Mouse (Mus musculus) olfactory bulb, adult 2 months (tissue): Measurements from ENCODE around the gene Colq.
"Not testable (repeated sequence)": the region's sequence is repeated elsewhere in the genome, so short reads cannot be mapped to it uniquely, and the experiment has no call there.

Source experiments
- CTCF ChIP-seq: fragments of 200-500 bp; IDR thresholded peaks from 2 replicates; pipeline ENCODE4 v1.5.1; 2012; ENCODE audit warnings: low read depth, mild to moderate bottlenecking, low read length, moderate library complexity; ENCODE audit not compliant: insufficient read depth
- POLR2A ChIP-seq: fragments of 200-500 bp; IDR thresholded peaks from 2 replicates; pipeline ENCODE4 v1.6.1; 2012; ENCODE audit warnings: mild to moderate bottlenecking, low read depth, low read length, moderate library complexity; ENCODE audit not compliant: insufficient read depth

DNA sequence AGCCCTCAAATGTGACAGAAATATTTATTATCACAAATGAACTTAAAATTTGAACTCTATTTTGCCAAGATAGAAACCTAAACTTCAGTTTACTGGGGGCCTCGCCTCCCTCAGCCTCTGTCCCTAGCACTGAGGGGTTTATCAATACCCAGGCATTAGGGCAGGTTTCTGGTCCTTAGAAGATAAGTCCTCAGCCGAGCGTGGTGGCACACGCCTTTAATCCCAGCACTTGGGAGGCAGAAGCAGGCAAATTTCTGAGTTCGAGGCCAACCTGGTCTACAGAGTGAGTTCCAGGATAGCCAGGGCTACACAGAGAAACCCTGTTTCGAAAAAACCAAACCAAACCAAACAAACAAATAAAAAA is 11.5 kb upstream of the Colq start:
- TF ChIP-seq CTCF, POLR2A: not testable (repeated sequence)
